Mouse (Mus musculus) erythroid progenitor cell, adult 5-6 weeks (primary cell): ENCODE measurements around the gene 1190007I07Rik. TPM values are rescaled to one million over a fixed set of nuclear protein-coding genes. Genes with fewer than 3 reads are reported as not detected.
"Not testable (repeated sequence)": the region's sequence is repeated elsewhere in the genome, so short reads cannot be mapped to it uniquely, and the experiment has no call there.

ENCODE experiments used
- ATAC-seq: replicated peaks from 2 replicates; pipeline ENCODE4 v1.8.0; 2016; ENCODE audit warnings: moderate number of reproducible peaks, mild to moderate bottlenecking, moderate TSS enrichment, inconsistent platforms; ENCODE audit not compliant: poor library complexity, low FRiP score, severe bottlenecking
- total RNA-seq, 2 experiments: library from RNA; stranded (forward) in 1 of 2; stranded (reverse) in 1 of 2; fragments of 150-400 nt in 1 of 2; fragments of 186-747, 209-891 nt in 1 of 2; gene quantifications; 2 replicates each; pipeline versions ENCODE4 v1.2.3 to v1.2.4; 2015 to 2017; ENCODE audit warnings: low replicate concordance in 2 of 2

The 1190007I07Rik gene
- total RNA-seq, 2 experiments from 2014 or later, result not detected

- ATAC-seq, result no peak
Measured at GRCm38 (mm10) chr10:82630497-82630896, 7.5 kb upstream of the 1190007I07Rik start.

- ATAC-seq, result peak; percentile 97
Measured at GRCm38 (mm10) chr10:82629586-82630255, 6.7 kb upstream of the 1190007I07Rik start, which contains the start of gene Tdg. Tdg (plus strand) TSS chr10:82629828.

DNA sequence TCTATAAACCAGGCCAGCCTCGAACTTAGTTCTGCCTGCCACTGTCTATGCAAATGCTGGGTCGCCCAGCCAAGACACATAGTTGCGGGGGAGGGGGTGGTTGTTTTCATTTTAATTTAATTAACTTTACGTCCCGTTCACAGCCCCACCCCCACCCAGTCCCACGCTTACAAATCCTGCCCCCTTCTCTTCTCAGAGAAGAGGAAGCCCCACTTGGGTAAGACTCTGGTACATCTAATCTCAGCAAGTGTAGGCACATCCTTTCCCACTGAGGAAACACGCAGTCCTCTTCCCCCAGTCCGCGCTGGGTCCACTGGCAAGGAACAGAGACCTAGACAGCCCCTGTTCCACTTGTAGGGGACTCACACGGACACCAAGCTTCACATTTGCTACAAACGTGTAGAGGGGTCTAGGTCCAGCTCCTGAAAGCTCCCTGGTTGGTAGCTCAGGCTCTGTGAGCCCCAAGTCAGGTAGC lies 6.1 kb upstream of the 1190007I07Rik start:
- peak; percentile 25 for ATAC-seq

GRCm38 (mm10) chr10:82623553-82623932 lies 515 bp upstream of the 1190007I07Rik start:
- ATAC-seq, result not testable (repeated sequence)

DNA sequence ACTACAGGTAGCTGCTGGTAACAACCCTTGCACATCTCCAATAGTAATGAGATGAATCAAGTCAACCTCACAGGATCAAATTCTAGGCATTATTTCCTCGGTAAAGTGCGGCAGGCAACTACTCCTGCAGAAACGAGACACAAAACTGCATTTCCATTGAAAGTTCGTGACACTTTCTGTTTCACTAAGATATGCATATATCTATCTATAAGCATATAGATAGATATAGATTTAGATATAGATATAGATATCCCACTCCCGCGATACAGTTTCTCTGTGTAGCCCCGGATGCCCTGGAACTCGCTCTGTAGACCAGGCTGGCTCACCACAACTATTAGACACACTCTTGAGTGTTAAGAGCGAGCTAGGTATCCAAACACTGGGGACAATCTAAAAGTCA lies 793 bp downstream of the 1190007I07Rik start:
- ATAC-seq, result no peak

DNA sequence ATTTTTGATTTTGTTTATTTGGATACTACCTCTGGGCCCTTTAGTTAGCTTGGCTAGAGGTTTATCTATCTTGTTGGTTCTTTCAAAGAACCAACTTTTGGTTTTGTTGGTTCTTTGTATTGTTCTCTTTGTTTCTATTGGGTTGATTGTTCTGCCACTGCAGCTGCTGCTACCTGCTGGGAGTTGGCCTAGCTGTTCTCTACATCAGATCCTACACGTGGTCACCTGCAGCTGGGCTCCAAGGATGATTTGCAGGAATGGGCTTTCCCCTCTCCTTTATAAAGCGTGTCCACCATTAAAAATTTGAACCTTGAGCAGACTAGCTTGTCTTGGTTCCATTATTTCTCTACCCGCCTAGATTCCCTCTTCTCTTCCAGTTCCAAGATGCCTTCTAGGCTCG lies 28.6 kb downstream of the 1190007I07Rik start:
- not testable (repeated sequence) for ATAC-seq

DNA sequence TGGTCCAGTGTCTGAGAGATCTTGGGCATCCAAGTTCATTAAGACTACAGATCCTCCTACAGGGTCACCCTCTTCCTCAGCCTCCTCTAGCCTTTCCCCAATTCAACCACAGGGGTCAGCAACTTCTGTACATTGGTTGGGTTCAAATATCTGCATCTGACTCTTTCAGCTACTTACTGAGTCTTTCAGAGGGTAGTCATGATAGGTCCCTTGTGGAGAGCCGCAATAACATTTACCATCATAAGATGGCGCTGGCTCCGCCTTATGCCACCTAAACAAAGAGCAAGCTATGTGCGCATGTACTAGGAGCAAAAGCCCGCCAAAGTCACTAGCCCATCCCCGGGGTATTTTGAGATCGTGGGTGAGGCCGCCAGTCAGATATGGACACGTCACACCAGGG lies 33.4 kb downstream of the 1190007I07Rik start:
- not testable (repeated sequence) for ATAC-seq

DNA sequence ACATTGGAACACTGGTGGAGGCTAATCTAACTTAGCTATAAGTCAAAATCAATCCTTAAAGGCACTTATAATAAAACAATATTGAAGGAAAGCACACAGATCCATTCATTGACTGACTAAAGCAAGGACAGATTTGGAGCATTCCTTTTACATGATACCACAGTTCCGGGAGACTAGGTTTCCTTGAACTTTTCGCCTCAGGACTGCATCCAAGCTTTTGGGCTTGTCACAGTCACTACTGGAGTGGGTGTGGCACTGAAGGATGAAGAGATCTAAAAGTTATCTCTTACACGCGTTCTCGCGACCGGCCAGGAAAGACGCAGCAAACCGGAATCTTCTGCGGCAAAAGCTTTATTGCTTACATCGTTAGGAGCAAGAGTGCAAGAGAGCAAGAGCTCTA lies 51.9 kb downstream of the 1190007I07Rik start:
- not testable (repeated sequence) for ATAC-seq

Other genes starting within 250 kb of the 1190007I07Rik start
- gene Gm1553, start 130.6 kb downstream of the 1190007I07Rik start, total RNA-seq (2015; ENCODE audit: low replicate concordance), result not detected in 2 replicates
- gene Gm1553, start 130.6 kb downstream of the 1190007I07Rik start, total RNA-seq (2017; ENCODE audit: low replicate concordance), result not detected in 2 replicates
- 12.6 and 25.2 TPM in 2 replicates for gene Tdg, start 6.6 kb upstream of the 1190007I07Rik start, total RNA-seq (2015; ENCODE audit: low replicate concordance)
- 27.1 and 27.9 TPM in 2 replicates for gene Tdg, start 6.6 kb upstream of the 1190007I07Rik start, total RNA-seq (2017; ENCODE audit: low replicate concordance)
- not detected in 2 replicates for gene Glt8d2, start 67.4 kb upstream of the 1190007I07Rik start, total RNA-seq (2015; ENCODE audit: low replicate concordance)
- gene Glt8d2, start 67.4 kb upstream of the 1190007I07Rik start, total RNA-seq (2017; ENCODE audit: low replicate concordance), result not detected in 2 replicates
- 10.1 and 24.7 TPM in 2 replicates for gene Hcfc2, start 72.9 kb upstream of the 1190007I07Rik start, total RNA-seq (2015; ENCODE audit: low replicate concordance)
- gene Hcfc2, start 72.9 kb upstream of the 1190007I07Rik start, total RNA-seq (2017; ENCODE audit: low replicate concordance), result 2.5 and 10.1 TPM in 2 replicates
- 36.0 and 65.0 TPM in 2 replicates for gene Nfyb, start 140.9 kb upstream of the 1190007I07Rik start, total RNA-seq (2015; ENCODE audit: low replicate concordance)
- 81.4 and 122 TPM in 2 replicates for gene Nfyb, start 140.9 kb upstream of the 1190007I07Rik start, total RNA-seq (2017; ENCODE audit: low replicate concordance)
- 26.7 and 38.1 TPM in 2 replicates for gene Txnrd1, start 210.7 kb upstream of the 1190007I07Rik start, total RNA-seq (2015; ENCODE audit: low replicate concordance)
- gene Txnrd1, start 210.7 kb upstream of the 1190007I07Rik start, total RNA-seq (2017; ENCODE audit: low replicate concordance), result 38.2 and 56.8 TPM in 2 replicates
- gene Eid3, start 243.4 kb upstream of the 1190007I07Rik start, total RNA-seq (2015; ENCODE audit: low replicate concordance), result 4.2 TPM in 1 of 2 replicates, not detected in the other
- gene Eid3, start 243.4 kb upstream of the 1190007I07Rik start, total RNA-seq (2017; ENCODE audit: low replicate concordance), result 6.6 and 9.4 TPM in 2 replicates